Mouse (Mus musculus) layer of hippocampus, adult 11-12 months (tissue): ENCODE measurements around the gene Rsph6a.

Experiments
- DNase-seq: peaks from one replicate; pipeline ENCODE4 v3.0.0; 2022; ENCODE audit warnings: low spot score

Gene Rsph6a

DNA sequence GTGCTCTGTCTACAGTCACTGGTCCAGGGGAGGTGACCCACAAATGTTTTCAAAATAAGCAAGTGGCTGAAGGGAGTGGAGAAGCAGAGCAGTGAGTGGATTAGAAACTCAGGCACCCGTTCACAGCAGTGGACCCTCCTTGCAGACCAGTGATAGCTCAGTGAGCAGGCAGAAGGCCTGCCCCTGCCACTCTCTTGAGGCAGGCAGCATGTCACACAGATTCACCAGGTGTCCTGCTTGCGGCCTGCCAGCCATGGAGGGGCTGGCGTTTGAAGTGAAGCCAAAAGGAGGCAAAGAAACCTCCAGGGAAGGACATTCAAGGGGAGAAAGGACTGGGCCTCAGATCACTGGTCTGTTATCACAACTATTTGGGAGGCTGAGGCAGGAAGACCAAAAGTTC, 24.2 kb downstream of the Rsph6a start:
- DNase-seq, result no peak

DNA sequence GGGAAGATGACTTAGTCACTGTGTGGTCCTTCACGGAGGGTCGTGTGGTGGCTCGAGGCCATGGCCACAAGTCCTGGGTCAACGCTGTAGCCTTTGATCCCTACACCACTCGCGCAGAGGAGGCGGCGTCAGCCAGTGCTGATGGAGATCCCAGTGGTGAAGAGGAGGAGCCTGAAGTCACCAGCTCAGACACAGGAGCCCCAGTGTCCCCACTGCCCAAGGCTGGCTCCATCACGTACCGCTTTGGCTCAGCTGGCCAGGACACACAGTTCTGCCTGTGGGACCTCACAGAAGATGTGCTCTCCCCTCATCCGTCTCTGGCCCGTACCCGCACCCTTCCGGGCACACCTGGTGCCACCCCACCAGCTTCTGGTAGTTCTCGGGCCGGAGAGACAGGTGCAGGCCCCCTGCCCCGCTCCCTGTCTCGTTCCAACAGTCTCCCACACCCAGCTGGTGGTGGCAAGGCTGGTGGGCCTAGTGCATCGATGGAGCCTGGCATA, 26.0 kb downstream of the Rsph6a start:
- DNase-seq, result peak; percentile 57

DNA sequence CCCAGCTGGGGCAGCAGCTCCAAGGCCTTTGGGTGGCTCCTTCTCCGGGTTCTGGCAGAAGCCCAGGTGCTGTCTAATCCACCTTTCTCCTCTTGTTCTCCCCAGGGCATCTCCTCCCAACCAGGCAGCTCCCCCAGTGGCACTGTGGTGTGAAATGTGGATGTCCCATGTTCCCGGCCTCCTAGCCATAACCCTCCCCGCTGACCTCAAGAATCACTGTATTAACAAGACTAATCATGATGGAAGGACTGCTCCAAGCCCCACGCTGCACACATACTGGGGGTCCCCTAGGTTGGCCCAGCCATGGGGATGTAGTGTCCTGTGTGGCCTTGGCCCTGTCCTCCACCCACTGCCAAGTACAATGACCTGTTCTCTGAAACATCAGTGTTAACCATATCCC, 27.7 kb downstream of the Rsph6a start:
- DNase-seq, result no peak

DNA sequence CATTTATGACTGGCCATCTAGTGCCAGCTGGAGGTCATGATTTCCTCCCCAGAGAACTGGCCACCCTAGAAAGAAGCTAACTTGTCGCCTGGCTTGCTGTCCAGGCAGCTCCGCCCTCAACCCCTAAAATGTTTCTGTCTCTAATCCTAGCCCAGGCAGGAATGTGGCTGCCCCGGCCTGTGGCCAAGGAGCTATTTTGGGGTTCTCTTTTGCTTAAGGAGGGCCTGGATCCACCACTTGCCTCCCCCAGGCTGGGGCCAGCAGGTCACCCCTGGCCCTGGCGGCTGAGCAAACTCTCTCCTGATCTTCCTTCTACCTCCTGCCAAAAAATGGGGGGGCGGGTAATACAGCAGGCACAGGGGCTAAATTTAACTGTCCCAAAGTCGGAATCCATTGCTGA, 28.6 kb downstream of the Rsph6a start:
- DNase-seq, result no peak

DNA sequence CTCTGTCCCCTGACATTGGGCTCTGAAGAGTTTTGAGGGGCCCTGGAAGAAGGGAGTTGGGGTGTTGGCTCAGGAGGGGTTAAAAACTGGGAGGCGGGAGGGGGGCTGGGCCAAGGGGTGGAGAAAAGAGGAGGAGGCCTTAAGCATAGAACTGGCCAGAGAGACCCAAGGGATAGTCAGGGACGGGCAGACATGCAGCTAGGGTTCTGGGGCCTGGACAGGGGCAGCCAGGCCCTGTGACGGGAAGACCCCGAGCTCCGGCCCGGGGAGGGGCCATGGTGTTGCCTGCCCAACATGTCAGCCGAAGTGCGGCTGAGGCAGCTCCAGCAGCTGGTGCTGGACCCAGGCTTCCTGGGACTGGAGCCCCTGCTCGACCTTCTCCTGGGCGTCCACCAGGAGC, 29.2 kb downstream of the Rsph6a start, which contains the start of gene Dmpk:
Dmpk (plus strand) TSS at position 149 of the 400 bp plus-strand sequence.
- no peak for DNase-seq

DNA sequence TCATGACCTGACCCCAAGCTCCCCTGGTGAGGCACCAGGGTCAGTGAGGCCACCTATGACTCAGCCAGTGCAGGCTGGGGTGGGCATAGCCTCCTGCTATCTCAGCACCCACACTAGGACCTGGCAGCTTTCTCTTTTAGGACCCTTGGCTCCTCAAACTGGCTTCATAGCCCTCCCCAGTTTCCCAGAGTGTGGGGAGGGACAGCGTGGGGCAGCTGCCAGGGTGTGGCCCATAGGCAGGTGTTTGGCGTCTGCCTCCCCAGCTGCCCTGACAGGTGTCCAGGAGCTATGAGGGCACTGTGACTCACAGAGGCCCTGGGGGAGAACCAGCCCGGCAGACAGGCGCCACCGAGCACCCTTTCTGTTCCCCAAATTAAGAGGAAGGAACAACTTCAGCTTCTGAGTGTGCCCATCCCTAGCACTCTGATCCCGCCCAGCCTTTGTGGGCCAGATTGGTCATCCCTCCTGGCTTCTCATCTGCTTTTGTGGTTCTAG, 29.8 kb downstream of the Rsph6a start:
- DNase-seq, result no peak

DNA sequence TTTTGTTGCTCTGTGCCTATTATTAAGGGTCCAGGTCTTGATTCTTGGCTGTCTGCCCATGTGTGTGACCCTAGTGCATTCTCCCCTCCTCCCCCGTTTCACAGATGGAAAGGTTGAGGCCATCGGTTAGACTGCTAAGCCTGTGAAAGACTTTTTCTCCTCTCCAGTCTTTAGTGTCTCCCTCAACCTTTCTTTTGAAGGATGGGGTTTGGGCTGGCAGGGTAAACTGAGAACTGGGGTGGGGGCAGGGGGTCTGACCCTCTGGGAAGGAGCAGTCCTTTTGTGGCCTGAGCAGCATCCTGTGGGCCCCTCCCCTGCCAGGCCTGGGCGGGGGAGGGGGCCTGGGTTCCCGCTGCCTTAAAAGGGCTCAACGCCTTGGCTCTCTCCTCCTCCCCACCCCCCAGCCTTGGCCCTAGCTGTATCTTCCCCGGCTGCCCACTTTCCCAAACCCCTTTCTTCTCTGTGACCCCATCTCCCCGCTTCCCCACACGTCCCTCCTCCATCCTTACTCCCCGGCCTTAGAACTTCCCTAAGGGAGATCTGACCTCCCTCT, 30.5 kb downstream of the Rsph6a start:
- no peak for DNase-seq

DNA sequence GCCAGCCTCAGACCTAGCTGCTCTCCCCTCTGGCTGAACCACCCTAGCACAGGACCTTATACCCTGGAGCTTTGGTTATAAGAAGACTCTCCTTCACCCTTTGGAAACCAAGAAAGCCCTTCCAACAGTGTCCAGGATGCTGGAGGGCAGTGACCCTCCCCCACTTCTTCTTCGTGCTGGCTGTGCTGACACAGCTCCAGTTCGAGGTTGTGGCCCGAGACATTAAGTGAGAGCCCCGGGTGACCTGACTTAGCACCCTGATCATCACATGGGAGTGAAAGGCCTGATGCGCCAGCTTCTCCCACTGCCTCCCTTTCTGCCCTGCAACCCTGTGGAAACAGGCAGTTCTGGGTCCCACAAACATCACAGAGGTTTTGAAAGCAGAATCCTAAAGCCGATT, 31.0 kb downstream of the Rsph6a start:
- DNase-seq, result no peak

DNA sequence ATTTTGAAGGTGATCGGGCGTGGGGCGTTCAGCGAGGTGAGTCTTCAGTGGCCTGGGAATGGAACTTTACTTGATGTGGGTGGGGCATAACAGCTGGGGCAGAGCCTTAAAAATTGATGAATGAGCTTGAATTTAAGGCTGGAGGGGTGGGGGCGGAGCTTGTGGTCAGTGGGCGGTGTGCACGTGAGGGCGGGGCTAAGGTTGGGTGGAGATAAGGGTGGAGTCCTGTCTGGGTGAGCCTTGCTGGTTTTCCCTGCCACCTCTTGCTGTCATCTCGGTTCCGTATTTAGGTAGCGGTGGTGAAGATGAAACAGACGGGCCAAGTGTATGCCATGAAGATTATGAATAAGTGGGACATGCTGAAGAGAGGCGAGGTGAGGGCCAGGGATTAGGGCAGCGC, 31.6 kb downstream of the Rsph6a start:
- DNase-seq, result no peak

DNA sequence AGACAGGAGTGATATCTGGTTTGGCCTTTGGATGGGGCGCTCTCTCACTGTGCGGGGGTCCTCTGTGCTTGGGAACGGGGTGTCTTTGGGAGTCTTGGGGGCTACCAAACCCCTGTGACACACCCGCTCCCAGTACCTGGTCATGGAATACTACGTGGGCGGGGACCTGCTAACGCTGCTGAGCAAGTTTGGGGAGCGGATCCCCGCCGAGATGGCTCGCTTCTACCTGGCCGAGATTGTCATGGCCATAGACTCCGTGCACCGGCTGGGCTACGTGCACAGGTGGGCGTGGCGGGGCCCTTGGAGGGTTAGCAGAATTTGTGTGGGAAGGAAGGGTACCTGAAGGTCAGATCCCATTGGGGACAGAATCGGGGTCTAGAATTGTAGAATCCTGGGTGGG, 32.3 kb downstream of the Rsph6a start:
- no peak for DNase-seq

DNA sequence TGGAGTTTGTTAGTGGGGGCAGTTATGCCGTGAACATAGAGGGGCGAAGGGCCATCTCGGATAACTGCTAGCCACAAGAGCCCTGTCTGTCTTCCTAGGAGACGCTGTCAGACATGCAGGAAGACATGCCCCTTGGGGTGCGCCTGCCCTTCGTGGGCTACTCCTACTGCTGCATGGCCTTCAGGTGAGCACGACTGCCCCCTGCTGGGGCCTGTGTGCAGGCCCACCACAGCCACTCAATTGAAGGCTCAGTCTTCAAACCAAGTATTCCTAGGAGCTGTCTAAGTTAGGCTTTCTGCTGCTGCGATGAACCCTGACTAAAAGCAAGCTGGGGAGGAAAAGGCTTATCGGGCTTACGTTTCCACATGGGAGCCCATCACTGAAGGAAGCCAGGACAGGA, 34.3 kb downstream of the Rsph6a start:
- DNase-seq, result peak; percentile 69

DNA sequence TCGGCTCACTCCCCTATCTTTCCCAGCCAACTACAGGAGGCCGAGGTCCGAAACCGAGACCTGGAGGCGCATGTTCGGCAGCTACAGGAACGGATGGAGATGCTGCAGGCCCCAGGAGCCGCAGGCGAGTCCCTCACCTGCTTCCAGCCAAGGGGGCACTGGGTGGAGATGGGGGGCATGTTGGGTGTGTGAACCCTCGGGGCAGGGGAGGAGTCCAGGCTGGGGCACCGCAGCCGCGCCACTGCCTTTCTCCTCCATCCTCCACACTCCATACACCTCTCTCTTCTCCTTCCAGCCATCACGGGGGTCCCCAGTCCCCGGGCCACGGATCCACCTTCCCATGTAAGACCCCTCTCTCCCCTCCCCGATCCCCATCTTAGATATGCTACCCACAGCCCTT, 37.4 kb downstream of the Rsph6a start:
- DNase-seq, result no peak

DNA sequence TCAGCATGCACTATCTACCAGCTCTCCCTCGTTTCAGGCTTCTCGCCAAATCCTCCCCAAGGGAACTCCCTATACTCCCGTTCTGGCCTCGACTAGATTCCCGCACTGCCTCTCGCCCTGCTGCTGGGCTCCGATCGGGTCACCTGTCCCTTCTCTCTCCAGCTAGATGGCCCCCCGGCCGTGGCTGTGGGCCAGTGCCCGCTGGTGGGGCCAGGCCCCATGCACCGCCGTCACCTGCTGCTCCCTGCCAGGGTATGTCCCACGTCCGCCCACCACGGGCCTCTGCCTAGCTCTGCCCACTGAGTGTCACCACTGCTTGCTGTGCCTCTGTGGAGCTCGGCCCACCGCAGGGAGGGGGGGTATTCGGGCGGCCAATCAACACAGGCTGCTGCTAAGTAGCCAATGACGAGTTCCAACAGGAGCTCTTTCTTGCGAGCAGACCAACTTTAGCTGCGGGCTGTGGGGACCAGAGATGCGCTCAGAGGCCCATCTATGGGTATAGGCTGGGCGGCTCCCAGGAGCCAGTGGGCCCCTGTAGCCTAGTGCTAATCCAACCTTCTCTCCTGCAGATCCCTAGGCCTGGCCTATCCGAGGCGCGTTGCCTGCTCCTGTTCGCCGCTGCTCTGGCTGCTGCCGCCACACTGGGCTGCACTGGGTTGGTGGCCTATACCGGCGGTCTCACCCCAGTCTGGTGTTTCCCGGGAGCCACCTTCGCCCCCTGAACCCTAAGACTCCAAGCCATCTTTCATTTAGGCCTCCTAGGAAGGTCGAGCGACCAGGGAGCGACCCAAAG, 38.1 kb downstream of the Rsph6a start:
- DNase-seq, result peak; percentile 45

DNA sequence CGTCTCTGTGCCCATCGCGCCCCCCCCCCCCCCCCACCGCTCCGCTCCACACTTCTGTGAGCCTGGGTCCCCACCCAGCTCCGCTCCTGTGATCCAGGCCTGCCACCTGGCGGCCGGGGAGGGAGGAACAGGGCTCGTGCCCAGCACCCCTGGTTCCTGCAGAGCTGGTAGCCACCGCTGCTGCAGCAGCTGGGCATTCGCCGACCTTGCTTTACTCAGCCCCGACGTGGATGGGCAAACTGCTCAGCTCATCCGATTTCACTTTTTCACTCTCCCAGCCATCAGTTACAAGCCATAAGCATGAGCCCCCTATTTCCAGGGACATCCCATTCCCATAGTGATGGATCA, 38.7 kb downstream of the Rsph6a start:
- DNase-seq, result peak; percentile 82

DNA sequence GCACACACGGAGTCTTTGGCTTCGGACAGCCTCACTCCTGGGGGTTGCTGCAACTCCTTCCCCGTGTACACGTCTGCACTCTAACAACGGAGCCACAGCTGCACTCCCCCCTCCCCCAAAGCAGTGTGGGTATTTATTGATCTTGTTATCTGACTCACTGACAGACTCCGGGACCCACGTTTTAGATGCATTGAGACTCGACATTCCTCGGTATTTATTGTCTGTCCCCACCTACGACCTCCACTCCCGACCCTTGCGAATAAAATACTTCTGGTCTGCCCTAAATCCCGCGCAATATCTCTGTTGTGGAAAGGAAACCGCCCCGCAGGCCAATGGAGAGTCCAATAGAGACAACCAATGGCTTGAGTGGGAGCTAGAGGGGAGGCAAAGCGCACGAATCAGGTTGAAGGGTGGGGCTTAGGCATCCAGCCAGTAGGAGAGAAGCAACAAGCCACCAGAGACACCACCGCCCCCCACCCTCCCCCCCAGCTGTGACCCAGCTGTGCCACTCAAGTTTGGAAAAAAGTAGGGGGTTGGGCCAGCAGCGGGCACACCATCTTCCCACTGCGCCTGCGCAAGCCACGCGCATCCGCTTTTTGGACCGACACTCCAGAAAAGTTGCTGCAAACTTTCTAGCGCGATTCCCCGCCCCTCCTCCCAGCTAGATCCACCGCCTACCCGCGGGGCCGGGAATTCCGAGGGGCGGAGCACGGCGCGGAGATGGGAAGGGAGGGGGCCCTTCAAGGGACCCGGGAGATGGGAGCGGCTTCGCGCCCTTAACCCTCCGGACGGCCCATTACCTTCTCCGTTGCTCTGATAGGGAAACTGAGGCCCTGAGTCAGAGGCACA, 39.3 kb downstream of the Rsph6a start:
- DNase-seq, result peak; percentile 80

DNA sequence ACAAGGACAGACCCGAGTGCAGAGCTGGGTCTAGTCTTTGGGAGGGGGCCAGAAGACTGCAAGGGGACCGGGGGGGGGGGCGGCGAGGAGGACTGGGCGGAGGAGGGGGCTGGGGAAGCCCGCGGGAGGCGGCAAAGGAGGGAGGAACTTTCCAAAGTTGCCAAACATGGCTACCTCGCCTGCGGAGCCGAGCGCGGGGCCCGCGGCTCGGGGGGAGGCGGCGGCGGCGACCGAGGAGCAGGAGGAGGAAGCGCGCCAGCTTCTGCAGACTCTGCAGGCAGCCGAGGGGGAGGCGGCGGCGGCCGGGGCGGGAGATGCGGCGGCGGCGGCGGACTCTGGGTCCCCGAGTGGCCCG, 40.0 kb downstream of the Rsph6a start, which contains the start of gene Six5:
Six5 (plus strand) TSS at position 124 of the 355 bp plus-strand sequence.
- DNase-seq, result no peak

DNA sequence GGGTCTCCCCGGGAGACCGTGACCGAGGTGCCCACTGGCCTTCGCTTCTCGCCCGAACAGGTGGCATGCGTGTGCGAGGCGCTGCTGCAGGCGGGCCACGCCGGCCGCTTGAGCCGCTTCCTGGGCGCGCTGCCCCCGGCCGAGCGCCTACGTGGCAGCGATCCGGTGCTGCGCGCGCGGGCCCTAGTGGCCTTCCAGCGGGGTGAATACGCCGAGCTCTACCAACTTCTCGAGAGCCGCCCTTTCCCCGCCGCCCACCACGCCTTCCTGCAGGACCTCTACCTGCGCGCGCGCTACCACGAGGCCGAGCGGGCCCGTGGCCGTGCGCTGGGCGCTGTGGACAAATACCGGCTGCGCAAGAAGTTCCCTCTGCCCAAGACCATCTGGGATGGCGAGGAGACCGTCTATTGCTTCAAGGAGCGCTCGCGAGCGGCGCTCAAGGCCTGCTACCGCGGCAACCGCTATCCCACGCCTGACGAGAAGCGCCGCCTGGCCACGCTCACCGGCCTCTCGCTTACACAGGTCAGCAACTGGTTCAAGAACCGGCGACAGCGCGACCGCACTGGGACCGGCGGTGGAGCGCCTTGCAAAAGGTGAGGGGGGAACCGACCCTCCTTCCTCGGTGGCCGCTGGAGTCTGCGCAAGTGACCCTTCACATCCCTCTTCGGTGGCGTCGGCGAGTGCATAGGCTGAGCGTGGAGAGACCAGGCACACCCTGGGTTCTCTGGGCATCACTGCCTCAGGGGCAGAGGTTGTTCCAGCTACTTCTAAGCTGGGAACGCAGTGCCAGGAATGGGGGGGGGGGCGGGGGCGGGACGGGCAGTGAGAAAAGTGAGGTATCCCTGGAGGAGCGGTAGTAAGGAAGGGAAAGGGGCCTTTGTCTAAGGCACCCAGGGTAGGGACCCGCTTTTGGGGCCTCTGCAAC, 40.6 kb downstream of the Rsph6a start:
- no peak for DNase-seq

DNA sequence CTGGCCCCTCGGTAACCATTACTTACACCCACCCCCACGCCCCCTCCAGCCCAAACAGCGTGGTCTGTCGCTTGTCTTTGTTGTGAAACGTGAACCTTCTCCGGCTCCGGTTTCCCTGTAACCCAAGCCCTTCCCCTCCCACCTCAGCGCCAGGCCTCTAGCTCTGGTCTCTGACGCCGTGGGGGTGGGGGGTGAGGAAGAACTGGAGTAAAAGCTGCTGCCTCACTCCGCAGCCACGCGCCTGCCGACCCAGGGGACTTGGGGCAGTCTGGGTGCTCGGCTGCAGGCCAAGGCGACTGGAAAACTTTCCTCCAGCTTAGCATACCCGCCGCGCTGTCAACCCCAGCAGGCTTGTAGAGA, 41.2 kb downstream of the Rsph6a start:
- no peak for DNase-seq

DNA sequence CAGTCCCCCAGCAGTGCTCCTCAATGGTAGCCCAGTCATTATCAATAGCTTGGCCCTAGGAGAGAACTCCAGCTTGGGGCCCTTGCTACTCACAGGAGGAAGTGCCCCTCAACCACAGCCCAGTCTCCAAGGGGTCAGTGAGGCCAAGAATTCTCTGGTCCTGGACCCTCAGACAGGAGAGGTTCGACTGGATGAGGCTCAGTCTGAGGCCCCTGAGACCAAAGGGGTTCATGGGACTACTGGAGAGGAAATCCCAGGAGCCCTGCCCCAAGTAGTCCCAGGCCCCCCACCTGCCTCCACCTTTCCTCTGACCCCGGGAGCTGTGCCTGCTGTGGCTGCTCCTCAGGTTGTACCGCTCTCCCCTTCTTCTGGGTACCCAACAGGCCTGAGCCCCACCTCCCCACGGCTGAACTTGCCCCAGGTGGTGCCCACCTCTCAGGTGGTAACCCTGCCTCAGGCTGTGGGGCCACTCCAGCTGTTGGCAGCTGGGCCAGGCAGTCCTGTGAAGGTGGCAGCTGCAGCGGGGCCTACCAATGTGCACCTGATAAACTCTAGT, 42.0 kb downstream of the Rsph6a start:
- DNase-seq, result no peak

DNA sequence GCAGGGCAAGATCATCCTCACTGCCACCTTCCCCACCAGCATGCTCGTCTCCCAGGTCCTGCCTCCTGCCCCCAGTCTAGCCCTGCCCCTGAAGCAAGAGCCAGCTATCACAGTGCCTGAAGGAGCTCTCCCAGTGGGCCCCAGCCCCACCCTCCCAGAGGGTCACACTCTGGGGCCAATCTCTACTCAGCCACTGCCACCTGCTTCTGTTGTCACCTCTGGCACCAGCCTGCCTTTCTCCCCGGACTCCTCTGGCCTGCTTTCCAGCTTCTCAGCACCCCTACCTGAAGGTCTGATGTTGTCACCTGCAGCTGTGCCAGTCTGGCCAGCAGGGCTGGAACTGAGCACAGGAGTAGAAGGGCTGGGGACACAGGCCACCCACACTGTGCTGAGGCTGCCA, 42.7 kb downstream of the Rsph6a start:
- no peak for DNase-seq

DNA sequence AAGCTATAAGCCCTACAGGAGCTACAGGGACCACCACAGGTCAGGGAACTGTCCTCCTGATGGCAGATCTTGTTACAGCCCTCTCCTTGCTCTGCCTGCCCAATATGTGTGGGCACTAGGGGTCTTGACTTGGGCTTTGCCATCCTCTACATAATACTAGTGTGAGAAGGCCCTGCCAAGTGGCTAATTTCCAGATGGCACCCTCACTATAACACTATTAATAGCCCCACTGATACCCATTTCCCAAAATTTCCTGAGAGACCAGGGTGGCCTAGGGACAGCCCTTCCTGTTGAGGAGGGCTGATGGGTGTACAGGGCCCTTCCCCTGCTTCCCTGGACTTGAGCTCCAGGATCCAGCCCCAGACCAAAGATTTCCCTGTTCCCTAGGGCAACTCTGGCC, 43.4 kb downstream of the Rsph6a start:
- DNase-seq, result no peak
